Mouse (Mus musculus) thymus, postnatal 14 days (tissue): Measurements from ENCODE around the gene Sgca.

ENCODE experiments used
- DNase-seq: peaks from one replicate; pipeline ENCODE4 v3.0.0; 2021

Gene Sgca

DNA sequence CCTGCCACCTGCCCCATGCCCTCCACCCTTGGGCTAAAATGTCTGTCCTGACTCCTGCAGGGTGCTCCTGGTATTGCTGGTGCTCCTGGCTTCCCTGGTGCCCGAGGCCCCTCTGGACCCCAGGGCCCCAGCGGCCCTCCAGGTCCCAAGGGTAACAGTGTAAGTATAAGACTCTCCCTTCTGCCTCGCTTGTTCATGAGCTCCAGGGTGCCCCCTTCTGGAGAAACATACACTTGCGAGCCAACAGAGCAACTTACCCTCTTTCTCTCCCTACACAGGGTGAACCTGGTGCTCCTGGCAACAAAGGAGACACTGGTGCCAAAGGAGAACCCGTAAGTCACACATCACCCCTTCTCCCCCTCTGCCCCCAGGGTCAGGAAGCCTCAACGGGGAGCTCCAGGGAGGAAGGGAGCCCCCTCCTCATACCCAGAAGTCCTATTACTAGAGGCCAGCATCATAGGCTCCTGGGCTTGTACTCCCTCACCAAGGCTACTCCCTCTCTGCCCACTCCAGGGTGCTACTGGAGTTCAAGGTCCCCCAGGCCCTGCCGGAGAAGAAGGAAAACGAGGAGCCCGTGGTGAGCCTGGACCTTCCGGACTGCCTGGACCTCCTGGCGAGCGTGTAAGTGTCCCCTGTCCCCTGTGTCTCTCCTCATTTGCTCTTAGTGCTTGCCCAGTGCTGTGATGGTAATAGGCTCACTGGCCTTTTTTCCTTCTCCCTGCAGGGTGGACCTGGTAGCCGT, 33.7 kb downstream of the Sgca start:
- DNase-seq: peak; percentile 69

DNA sequence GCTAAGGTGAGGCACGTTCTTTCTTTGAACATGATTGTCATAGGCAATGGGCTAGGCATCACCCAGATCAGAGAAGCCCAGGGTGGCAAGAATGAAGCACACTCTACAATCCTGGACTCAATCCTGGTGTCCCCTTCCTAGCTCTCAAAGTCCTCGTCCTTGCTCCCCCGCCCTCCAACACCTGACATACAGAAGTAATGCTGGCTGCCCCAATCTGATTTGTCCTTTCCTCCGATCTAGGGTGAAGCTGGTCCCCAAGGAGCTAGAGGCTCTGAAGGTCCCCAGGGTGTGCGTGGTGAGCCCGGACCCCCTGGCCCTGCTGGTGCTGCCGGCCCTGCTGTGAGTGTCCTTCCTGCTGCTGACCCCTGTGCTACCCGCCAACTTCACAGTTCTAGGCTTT, 34.4 kb downstream of the Sgca start:
- DNase-seq: no peak

DNA sequence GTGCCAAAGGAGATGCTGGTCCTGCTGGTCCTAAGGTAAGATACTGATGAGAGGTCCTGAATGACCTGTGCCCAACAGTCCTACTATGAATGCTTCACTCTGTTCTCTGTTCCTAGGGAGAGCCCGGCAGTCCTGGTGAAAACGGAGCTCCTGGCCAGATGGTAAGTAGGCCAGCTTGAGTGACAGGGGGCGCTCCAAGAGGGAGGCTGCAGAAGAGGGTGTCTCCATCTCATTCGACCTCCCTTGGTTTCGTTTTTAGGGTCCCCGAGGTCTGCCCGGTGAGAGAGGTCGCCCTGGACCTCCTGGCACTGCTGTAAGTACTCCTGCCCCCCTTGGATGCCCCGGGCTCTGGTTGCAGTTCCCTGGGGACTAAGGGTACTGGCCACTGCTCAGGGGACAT, 35.0 kb downstream of the Sgca start:
- DNase-seq: no peak

DNA sequence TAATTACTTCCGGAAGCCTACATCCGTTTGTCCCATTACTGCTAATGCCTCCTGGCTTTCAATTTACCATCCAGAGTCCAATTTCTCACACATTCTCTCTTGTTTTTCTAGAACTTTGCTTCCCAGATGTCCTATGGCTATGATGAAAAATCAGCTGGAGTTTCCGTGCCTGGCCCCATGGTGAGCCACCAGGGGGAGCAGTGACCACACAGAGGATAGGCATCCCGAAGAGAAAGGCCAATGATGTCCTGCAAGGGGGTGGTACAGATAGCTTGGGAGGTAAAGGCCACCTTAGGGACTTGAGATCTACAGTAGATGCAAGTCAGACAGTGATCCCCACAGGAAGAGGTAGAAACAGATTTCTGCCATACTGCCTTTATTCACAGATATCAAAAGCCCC, 36.8 kb downstream of the Sgca start:
- DNase-seq: peak; percentile 73

DNA sequence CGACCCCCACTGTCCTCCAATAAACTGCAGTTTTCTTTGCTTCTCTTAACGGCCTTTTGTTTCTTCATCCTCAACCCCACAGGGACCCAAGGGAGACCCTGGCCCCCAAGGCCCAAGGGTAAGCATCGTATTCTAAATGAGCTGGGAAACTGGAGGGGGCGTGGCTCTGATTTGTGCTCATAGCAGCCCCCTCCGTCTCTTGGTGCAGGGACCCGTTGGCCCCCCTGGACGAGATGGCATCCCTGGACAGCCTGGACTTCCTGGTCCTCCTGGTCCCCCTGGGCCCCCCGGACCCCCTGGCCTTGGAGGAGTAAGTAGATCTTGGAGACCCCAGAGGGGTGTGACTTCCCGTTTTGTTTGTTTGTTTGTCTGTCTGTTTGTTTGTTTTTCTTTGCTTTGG, 37.8 kb downstream of the Sgca start:
- DNase-seq: no peak

DNA sequence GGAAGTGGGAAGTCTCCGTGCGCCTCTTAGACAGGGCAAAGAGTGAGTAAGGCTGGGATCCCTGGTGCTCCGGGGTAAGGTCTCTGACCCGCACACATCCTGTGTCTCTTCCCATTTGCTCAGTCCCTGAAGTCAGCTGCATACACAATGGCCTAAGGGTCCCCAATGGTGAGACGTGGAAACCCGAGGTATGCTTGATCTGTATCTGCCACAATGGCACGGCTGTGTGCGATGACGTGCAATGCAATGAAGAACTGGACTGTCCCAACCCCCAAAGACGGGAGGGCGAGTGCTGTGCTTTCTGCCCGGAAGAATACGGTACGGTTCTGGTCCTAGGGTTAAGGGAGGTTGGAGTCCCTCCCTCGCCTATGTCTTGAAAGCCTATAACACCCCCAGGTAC, 38.3 kb downstream of the Sgca start:
- DNase-seq: no peak

DNA sequence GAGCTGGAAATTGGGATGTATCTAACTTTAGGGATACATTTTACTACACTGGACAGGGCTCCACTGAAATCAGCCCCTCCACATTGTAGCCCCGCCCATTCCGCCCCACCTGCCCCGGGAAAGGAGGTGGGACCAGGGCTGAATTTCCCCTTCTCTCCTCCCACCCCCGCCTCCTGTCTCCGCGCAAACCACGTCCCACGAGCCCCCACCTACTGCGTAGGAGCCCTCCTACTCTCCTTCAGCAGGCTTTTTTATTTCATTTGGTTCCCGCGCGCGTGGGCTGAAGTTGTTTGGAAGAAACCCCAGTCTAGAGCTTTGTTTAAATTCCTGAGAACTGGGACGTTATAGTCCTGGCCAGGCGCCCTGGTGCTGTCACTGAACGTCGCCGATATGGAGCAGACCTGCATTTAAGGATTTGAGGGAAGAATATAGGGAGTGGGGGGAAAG, 38.8 kb downstream of the Sgca start:
- peak; percentile 67 for DNase-seq

DNA sequence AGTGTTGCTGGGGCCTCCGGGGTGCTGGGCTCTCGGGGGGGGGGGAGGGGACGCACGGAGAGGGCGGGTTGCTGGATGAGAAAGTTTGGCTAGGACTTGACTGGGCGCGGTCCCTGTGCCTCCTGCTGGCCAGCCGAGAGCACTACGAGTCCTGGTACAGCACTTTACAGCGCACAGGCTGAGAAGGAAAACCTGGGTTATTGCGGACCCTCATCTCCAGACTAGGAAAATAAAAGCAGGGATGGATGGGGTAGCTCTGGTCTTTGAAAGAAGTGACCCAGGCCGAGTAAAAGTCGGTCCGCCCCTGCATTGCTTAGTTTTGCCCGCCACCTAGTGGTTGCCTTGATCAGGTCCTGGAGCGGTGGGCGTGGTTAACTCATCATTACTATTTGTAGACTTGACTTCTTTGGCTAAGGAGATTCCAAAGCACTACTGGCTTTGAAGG, 39.3 kb downstream of the Sgca start:
- DNase-seq: peak; percentile 81

DNA sequence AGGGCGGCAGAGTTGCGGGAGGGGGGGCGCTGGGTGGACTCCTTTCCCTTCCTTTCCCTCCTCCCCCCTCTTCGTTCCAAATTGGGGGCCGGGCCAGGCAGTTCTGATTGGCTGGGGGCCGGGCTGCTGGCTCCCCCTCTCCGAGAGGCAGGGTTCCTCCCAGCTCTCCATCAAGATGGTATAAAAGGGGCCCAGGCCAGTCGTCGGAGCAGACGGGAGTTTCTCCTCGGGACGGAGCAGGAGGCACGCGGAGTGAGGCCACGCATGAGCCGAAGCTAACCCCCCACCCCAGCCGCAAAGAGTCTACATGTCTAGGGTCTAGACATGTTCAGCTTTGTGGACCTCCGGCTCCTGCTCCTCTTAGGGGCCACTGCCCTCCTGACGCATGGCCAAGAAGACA, 40.1 kb downstream of the Sgca start, which contains the start of gene Col1a1:
TSS of gene Col1a1 (plus strand) at position 180 of the 400 bp plus-strand sequence.
- DNase-seq: no peak

DNA sequence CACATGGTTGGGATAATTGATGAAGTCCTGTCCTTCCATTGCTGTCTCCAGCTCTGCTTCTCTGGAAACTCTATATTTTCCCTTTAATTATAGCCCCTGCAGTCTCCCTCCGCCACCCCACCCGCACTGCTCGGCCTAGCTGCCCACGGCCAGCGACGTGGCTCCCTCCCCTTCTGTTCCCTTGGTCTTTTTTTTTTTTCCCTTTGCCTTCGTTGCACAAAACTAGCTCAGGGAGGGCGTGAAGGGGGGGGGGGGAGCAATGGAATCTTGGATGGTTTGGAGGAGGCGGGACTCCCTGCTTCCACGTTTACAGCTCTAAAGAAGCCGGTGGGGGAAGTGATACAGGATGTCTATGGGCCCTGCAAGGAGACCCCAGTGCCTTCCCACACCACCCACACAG, 41.6 kb downstream of the Sgca start:
- no peak for DNase-seq

DNA sequence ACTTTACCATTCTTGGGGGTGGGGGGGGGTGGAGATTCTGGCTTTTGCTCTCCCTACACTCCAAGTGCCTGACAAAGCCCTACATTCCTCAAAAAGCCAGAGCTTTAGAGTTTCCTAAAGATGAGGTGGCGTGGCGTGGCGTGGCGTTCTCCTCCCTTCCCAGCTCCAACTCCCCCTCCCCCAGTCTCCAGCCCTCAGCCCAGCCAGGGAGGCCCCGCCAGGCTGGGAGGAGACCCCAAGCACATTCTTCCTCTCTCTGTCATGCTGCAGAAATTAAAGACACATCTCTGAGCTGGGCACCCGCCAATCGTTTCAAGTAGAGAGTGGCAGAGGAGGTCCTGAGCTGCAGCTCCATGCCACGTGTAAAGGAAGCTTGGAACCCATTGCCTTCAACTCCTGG, 42.5 kb downstream of the Sgca start:
- no peak for DNase-seq

DNA sequence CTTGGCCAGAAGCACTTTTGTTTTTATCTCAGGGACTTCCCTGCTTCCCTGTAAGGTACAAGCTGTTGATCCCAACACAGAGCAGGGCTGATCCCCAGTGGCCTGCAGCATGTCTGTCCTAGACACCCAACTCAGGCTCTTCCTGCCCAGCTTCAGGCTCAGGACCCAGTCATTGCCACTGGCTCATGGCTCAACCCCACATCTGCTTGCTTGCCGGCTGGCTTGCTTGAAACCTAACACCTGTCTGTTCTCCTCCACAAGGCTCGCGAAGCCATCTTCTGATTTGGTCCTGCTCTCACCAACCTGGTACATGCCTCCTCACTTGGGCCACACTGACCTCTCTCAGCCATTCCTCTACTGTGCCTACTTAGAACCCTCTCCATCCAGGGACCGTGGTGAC, 46.0 kb downstream of the Sgca start:
- no peak for DNase-seq

DNA sequence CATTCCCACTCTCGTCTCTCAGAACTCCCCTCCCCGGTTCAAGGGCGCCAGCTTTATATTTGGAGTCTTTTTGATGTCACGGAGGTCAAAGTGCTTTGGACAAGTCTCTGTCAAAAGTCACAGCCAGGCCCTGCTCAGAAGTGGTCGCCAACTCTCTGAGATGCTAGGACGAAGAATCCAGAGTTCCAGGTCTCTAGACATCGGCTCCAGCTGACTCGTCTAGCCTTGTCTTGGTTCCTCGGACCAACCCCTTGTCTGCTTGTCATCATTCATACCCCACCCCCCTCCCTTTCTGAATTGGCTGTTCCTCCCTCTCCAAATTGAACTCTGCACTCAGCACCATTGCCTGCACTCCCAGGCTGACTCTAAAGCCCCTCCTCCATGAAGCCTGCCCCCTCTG, 46.5 kb downstream of the Sgca start:
- no peak for DNase-seq

DNA sequence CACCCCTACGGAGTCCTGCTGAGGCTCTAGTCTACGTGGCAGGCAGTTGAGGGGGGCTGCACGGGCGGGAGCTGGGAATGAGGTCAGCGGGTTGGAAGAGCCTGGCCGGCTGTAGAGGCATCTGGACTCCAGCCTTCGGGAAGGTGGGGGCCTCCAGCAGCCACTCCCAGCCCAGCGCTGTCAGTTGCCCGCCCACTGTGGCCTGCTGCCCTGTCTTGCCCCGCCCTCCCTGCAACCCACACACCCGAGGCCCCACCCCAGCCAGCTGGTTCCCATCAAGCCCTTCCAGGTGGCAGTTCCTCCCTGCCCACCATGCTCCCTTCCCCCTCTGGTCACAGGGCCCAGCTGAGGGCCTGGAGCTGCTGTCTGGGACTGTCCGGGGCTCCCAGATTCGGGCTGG, 47.3 kb downstream of the Sgca start:
- DNase-seq: peak; percentile 39

DNA sequence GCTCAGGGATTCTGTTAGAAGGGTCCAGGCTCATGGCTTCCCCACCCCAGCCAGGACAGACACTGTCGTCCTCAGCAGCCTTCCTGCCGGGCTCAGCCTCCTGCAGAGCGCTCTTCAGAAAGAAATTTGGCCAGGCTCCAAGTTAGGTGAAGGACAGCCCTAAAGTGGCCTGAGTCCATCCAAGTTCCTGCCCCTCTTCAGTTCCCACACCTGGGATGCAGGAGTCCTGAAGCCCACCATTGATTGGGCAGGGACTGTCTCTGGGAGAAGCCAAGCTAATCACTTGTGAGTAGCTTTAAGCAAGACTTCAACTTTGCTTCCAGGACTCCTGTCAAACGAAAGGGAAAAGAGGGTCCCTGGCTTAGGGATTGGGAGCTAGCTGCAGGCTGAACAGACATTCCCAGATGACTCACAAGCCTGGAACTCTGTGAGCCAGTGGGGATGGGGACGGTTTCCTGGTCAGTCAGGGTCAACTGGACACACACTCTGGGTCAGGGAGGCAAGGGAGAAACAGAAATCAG, 48.3 kb downstream of the Sgca start:
- DNase-seq: no peak

DNA sequence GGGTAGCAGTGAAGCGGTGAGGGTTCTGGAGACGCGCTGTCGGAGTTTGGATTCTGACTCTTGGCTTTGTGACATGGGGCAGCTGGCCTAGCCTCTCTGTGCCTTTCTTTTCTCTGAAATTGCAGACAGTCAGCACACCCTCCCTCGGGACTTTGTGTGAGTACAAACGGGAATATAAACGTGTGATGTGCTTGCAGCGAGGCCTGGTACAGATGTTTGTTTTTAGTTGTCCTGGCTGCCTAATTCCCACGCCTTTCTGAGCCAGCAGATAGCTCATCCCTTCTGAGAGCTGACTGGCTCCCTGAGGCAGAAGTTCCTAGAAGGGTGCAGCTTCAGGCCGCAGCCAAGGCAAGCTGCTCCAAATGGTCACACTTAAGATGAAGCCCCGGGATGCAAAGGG, 49.7 kb downstream of the Sgca start:
- DNase-seq: no peak

DNA sequence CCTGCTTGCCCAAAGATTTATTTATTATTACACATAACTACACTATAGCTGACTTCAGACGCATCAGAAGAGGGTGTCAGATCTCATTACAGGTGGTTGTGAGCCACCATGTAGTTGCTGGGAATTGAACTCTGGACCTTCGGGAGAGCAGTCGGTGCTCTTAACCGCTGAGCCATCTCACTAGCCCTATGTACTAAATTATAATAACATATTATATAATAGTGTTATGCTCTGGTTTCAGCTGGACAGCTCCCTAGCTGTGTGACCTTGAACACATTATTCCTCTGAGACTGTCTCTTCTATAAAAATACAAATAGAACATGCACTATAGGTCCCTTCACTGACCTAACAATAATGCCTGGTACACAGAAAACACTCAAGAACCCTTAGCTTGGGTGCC, 51.1 kb downstream of the Sgca start:
- DNase-seq: no peak

DNA sequence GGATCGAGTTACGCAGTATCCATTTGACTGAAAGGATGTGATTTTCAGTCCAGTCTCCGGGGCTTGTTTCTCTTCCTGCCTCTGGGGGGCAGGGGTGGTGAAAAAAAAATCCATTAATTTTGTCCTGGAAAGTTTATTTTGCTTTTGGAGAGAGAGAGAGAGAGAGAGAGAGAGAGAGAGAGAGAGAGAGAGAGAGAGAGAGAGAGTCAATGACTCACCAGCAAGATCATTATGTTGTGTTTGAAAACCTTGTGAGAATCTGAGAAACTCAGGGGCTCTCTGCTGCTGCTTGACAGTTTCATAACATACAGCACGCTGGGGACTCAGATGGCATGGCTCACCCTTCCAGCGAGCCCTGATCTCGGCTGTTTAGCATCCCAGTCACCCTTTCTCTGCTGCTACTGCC, 55.1 kb downstream of the Sgca start:
- DNase-seq: no peak

DNA sequence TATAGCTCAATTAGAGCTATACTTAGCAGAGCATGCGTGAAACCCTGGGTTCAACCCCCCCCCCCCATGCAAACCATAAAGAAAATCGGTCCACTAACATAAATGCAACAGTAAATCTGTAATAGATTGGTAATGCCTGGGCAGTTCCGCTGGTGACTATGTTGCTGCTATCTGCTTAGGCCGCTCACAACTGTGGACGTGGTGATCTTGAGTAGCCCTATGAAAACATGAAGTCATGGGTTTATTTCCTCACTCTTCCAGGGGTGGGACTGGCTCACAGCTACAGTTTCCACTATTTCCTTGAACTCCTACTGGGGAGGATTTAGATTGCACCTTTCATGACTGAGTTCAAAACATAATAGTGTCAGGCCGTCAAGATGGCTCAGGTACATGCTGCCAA, 58.4 kb downstream of the Sgca start:
- no peak for DNase-seq

DNA sequence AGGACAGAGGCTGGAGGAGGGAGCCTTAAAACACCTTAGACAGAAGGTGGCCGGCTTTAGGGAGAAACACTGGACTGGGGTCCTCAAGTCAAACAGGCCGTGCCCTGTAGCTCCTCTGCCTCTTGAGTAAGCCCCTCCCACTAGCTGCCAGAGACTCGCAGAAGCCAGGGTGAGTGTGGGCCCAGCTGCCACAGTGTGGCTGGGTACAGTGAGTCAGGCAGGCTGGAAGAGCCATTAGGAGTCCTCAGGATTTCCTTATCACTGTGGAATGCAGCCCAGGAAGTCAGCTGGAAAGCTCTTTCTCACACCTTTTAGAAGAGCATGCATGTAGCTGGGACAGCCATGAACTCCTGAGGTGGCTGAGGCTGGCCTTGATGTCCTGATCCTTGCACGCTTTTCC, 59.6 kb downstream of the Sgca start:
- DNase-seq: no peak

DNA sequence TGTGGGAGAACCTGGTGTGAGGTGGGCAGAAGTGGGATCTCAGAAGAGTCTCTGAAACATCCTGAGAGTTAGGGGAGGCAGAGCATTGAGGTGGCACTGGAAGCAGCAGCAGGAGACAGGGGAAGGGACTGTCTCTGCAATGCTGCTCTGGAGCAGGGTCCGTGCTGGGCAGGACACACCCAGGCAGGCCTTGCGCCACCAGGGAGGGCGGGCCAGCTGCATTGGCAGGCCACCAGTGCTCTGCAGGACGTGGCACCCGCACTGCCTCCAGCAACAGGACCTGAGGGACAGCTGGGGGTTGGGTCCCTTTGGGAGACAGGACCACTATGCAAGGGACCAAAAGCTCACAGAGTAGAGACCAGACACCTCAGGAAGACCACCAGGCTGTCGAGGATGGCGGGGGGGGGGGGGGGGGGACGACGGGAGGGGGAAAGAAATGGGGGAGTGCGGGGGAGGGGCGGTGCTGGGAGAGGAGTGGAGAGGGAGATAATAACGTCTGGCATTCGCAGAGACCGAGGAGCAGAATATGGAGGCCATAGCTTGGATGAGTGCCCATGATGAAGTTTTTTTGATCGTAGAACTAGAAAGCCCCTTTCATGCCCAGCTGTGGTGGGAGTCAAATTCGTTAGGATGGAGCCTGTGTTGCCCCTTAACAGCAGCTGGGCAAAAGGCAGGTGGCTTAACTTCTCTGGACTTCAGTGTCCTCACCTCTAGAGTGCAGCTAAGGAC, 60.3 kb downstream of the Sgca start:
- DNase-seq: no peak

DNA sequence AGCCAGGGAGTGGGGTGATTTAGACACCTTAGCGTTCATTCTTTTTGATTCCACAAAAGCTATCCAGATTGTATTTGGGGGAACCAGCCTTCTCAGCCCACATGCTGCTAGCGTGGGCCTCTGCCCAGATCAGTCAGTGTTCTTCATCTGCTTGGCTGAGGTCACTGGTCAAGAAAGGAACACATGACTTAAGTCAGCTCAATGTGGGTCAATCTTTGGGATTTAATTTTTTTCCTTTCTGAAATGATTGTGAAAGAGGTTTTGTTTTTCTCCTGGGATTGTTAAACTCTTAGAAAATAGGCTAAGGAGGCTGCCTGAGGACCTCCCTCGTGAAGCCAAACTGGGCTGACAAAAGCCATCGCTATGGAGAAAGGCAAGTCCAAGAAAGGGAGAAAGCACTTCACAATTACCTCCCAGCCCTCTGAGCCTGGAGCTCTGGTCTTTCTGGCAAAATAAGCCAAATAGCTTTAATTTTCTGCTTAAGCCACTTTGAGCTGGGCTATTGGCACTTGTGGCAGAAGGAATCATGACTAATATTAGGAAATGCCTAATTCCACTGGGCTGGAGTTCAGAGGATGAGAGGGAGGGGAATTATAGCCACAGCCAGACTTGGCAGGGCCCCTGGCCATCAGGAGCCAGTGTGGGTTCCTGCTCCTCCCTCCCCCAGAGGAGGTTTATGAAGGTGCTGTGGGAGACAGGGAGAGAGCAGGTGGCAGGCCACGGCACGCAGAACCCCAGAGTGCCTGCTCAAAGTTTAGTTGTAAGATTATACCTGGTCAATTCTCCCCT, 62.6 kb downstream of the Sgca start:
- no peak for DNase-seq
